Mouse (Mus musculus) kidney, postnatal 4 days (tissue): Measurements from ENCODE around the gene Pex10.

Source experiments
- DNase-seq, 2 experiments: peaks; one replicate each; pipeline ENCODE4 v3.0.0; 2021; ENCODE audit warnings: mixed read lengths in 2 of 2

Pex10 gene

GRCm38 (mm10) chr4:155094565-155094964 is 27.7 kb downstream of the Pex10 start:
- peak; percentile 73 to 79 for DNase-seq

GRCm38 (mm10) chr4:155095238-155095900 is 28.6 kb downstream of the Pex10 start:
- peak; percentile 88 to 92 for DNase-seq

GRCm38 (mm10) chr4:155095967-155096366 is 29.2 kb downstream of the Pex10 start:
- DNase-seq: no peak

- no peak for DNase-seq
Observed at GRCm38 (mm10) chr4:155097452-155097851, 30.6 kb downstream of the Pex10 start.

- DNase-seq: no peak
Observed at GRCm38 (mm10) chr4:155098572-155098971, 31.8 kb downstream of the Pex10 start.

GRCm38 (mm10) chr4:155107886-155108285 is 41.1 kb downstream of the Pex10 start:
- no peak for DNase-seq

- DNase-seq: no peak
Observed at GRCm38 (mm10) chr4:155109471-155109870, 42.7 kb downstream of the Pex10 start.

- no peak for DNase-seq
Observed at GRCm38 (mm10) chr4:155113766-155114410, 47.1 kb downstream of the Pex10 start.

GRCm38 (mm10) chr4:155116607-155117006 is 49.8 kb downstream of the Pex10 start:
- no peak for DNase-seq

GRCm38 (mm10) chr4:155117396-155117978 is 50.7 kb downstream of the Pex10 start:
- DNase-seq: no peak

GRCm38 (mm10) chr4:155118278-155118677 is 51.5 kb downstream of the Pex10 start:
- DNase-seq: no peak

GRCm38 (mm10) chr4:155120038-155120437 is 53.2 kb downstream of the Pex10 start:
- DNase-seq: no peak

GRCm38 (mm10) chr4:155120583-155120982 is 53.8 kb downstream of the Pex10 start:
- DNase-seq: no peak

GRCm38 (mm10) chr4:155121222-155121621 is 54.4 kb downstream of the Pex10 start:
- no peak for DNase-seq
